Mouse (Mus musculus): ENCODE data around the gene Ppp2r5e.

- TF ChIP-seq CTCF (conservative IDR thresholded peaks at IDR 0.05; ENCODE audit: low read length) (no peak), NANOG (IDR thresholded peaks at IDR 0.05; ENCODE audit: borderline replicate concordance, low read length) (no peak)
These were observed 116.6 kb downstream of the Ppp2r5e start for GRCm38 (mm10) chr12:75479375-75479898.

All from E14TG2a.4 (cell line).